Mouse (Mus musculus) olfactory bulb, adult 2 months (tissue): ENCODE measurements around the gene Pjvk.

ENCODE experiments used
- CTCF ChIP-seq: fragments of 200-500 bp; IDR thresholded peaks from 2 replicates; pipeline ENCODE4 v1.5.1; 2012; ENCODE audit warnings: low read depth, mild to moderate bottlenecking, low read length, moderate library complexity; ENCODE audit not compliant: insufficient read depth
- POLR2A ChIP-seq: fragments of 200-500 bp; IDR thresholded peaks from 2 replicates; pipeline ENCODE4 v1.6.1; 2012; ENCODE audit warnings: mild to moderate bottlenecking, low read depth, low read length, moderate library complexity; ENCODE audit not compliant: insufficient read depth

GRCm38 (mm10) chr2:76631600-76631999, 16.7 kb upstream of the Pjvk start:
- TF ChIP-seq CTCF = no peak
- no peak for TF ChIP-seq POLR2A
